Mouse (Mus musculus): ENCODE measurements around the gene Mrpl27.
"Not testable (repeated sequence)": the region's sequence is repeated elsewhere in the genome, so short reads cannot be mapped to it uniquely, and the experiment has no call there.

The Mrpl27 gene

DNA sequence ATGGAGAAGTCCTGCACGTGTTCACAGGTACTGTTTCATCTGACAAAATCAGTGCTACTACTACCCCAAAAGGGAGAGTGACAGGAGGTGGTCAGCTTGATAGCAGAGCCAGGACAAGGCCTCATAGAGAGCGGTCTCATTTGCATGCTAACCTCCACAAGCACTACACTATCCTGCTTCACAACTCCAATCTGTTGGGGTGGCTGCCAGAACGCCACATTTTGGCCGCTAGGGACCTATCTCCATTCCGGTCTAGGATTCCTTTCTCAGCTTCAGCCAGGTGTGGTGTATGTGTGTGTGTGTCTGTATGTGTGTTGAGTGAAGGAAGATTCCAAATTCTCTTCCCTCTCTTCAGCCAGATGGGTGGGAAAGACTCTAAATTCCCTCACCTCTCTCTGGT is 21.9 kb downstream of the Mrpl27 start:
- DNase-seq = no peak

DNA sequence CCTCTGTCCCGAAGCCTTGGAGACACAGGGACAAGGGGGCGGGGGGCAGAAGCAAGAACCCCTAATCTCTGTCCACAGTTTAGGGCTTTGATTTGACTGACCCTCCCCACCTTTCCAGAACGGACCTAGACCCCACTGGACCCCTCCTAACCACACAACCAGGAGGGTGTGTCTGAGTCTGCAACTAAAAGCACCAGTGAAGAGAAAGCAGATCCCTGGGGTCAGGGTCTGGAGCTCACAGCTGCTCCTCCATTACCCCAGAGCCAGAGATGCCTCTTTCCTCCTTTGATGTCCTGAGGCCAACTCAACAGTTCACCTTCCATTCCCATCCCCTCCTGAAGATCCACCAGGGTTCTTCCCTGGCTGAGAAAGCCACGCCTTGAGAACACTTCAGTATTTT is 22.7 kb downstream of the Mrpl27 start:
- no peak for DNase-seq

- peak; percentile 95 to 96 for DNase-seq
Measured at GRCm38 (mm10) chr11:94676754-94677606, 23.4 kb downstream of the Mrpl27 start, which contains the start of gene Xylt2. Gene Xylt2, minus strand, starts transcription at chr11:94677515.

DNA sequence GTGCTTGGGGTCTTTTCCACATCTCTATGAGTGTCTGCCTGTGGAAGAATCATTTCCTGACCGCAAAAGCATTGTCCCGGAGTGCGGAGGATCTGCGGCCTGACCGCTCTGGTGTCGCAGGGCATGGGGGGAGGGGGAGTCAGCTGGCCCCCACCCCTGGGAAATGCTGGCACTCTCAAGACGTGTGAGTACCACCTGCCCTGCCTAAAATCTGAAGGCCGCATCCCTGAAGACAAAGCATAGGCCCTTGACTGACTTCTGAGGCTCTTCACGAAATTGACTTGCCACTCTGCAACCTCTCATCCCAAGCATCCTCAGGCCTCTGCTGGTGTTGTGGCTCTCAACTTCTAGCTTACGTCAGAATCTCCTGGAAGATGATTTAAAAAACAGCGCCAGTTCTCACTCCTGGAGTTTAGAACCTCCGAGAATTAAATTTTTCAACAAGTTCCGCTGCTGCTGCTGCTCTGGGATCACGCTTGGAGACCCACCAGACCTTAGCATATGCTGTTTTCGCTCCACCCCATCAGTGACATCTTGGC is 24.1 kb downstream of the Mrpl27 start:
- DNase-seq = no peak

DNA sequence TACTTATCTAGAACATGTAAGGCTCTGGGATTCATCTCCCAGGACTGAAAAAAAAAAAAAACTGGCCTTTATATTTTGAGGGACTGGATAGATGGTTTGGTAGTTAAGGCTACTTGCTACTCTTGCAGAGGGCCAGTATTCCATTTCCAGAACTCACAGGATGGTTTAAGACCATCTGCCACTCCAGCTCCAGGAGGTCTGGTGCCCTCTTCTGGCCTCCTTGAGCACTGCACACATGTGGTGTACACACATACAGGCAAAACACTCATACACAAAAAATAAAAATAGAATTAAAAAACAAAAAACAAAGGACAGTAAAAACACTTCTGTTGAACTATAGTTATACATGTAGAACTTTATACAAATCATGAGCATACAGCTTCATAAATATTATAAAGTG is 27.1 kb downstream of the Mrpl27 start:
- DNase-seq = no peak

- DNase-seq = no peak
Measured at GRCm38 (mm10) chr11:94681640-94682039, 28.1 kb downstream of the Mrpl27 start.

GRCm38 (mm10) chr11:94682427-94682826 is 28.9 kb downstream of the Mrpl27 start:
- no peak for DNase-seq

GRCm38 (mm10) chr11:94687178-94687577 is 33.6 kb downstream of the Mrpl27 start:
- no peak for DNase-seq

DNA sequence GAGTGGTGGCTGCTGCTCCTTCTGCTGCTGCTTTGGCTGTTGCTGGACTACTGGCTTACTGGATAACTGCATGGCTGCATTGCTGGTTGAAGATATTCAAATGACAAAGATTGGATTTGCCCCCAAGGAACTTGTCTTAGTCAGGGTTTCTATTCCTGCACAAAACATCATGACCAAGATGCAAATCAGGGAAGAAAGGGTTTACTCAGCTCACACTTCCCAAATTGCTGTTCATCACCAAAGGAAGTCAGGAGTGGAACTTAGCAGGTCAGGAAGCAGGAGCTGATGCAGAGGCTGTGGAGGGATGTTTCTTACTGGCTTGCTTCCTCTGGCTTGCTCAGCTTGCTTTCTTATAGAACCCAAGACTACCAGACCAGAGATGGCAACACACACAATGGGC is 38.9 kb downstream of the Mrpl27 start:
- DNase-seq = not testable (repeated sequence)

GRCm38 (mm10) chr11:94695508-94695907 is 41.9 kb downstream of the Mrpl27 start:
- no peak for DNase-seq

- DNase-seq = no peak
Measured at GRCm38 (mm10) chr11:94697140-94697539, 43.6 kb downstream of the Mrpl27 start.

- no peak for DNase-seq
Measured at GRCm38 (mm10) chr11:94697703-94698464, 44.3 kb downstream of the Mrpl27 start.

DNA sequence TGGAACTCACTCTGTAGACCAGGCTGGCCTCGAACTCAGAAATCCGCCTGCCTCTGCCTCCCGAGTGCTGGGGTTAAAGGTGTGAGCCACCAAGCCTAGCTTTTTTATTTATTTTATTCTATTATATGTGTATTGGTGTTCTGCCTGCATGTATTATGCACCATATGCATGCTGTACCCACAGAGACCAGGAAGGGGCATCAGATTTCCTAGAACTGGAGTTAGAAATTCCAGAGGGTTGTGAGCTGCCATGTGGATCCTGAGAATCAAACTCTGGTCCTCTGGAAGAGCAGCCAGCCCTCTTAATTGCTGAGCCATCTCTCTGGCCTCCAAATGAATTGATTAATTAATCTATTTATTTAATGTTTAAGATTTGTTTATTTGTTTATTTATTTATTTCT is 45.8 kb downstream of the Mrpl27 start:
- no peak for DNase-seq

DNA sequence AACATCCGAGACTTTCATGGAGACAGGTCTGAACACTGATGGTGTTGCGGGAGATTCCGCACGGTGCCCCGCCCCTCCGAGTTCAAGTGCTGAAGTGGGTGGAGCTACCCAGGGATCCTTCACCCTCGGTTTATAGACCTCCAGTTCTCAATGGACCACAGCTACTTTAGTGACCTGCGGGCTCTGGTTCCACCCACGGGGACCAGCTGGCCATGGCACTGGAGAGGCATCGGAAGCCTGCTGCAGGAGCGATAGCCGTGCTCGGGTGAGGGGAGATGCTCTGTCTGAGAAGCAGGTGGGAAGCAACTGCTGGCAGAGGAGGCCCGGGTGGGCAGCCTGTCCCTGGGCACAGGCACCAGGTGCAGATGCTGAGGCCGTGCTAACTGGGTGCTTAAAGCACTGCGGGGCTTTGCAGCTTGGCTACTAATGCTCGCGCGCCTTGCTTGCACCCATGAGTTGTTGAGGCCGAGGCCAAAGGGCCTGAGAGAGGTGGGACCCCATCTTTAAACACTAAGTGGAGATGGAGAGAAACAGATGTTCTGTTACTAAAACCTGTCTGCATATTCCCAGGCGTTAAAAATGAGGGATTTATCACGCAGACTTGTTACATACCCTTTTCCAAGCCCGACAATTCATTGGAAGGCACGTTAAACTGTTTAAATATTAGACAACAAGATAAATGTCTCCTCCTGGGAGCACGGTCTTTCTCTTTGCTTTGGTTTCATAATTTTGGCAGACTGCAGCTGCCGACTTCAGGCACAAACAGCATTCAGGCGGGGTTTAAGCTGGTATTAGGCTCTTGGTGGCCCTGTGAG is 48.0 kb downstream of the Mrpl27 start:
- DNase-seq = no peak

DNA sequence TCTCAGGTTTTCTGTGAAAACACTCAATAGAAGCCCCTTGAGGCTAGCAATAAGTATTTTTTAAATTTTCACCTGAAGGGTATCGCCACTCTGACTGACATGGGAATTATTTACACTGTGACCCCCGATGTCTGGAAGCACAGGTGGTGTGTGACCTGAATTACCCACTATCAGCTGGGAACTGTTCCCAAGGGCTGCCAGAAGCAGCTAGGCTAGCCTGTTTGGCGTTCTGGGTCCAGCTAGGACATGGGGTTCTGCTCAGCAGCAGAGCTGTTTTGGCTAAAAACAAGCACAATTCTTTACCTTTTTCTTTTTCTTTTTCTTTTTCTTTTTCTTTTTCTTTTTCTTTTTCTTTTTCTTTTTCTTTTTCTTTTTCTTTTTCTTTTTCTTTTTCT is 48.6 kb downstream of the Mrpl27 start:
- no peak for DNase-seq

- no peak for DNase-seq
Measured at GRCm38 (mm10) chr11:94704020-94704419, 50.5 kb downstream of the Mrpl27 start.

GRCm38 (mm10) chr11:94704472-94704871 is 50.9 kb downstream of the Mrpl27 start, which contains the start of gene Gm11541:
Gene Gm11541, minus strand, starts transcription at chr11:94704499.
- DNase-seq = peak; percentile 18 to 30

Measured in lung, postnatal 4 days (tissue).